Mouse (Mus musculus) midbrain, embryonic 16.5 days (tissue): ENCODE data around the gene Mllt10. TPM values are rescaled to one million over a fixed set of nuclear protein-coding genes. Genes with fewer than 3 reads are reported as not detected.
A peak's percentile ranks its signal among the peaks of the same experiment; 100 is the strongest.

Experiments
- ATAC-seq: fragments of 200-750 bp; cut with Nextera tagmentation; 2 replicates; pipeline ENCODE4 v1.8.0; 2017; ENCODE audit warnings: moderate TSS enrichment
- H3K27ac ChIP-seq: fragments of 300-500 bp; sonication (generic); 2 replicates; pipeline ENCODE4 v1.5.1; 2014; ENCODE audit warnings: mild to moderate bottlenecking, low read length, mixed read lengths
- H3K27me3 ChIP-seq: fragments of 300-500 bp; sonication (generic); 2 replicates; pipeline ENCODE4 v1.6.1; 2014; ENCODE audit warnings: low read depth, low read length, mixed read lengths; ENCODE audit not compliant: control insufficient read depth, insufficient read depth
- H3K36me3 ChIP-seq: fragments of 300-500 bp; sonication (generic); 2 replicates; pipeline ENCODE4 v1.6.1; 2014; ENCODE audit warnings: mild to moderate bottlenecking, low read length, moderate library complexity, mixed read lengths; ENCODE audit not compliant: control insufficient read depth, insufficient read depth
- H3K4me1 ChIP-seq: fragments of 300-500 bp; sonication (generic); 2 replicates; pipeline ENCODE4 v1.6.1; 2014; ENCODE audit warnings: mild to moderate bottlenecking, low read length, mixed read lengths; ENCODE audit not compliant: control insufficient read depth, insufficient read depth
- H3K4me2 ChIP-seq: fragments of 300-500 bp; sonication (generic); 2 replicates; pipeline ENCODE4 v1.6.1; 2014; ENCODE audit warnings: mild to moderate bottlenecking, low read length, mixed read lengths
- H3K4me3 ChIP-seq: fragments of 300-500 bp; sonication (generic); 2 replicates; pipeline ENCODE4 v1.5.1; 2014; ENCODE audit warnings: low read depth, mild to moderate bottlenecking, low read length, moderate library complexity, mixed read lengths
- H3K9ac ChIP-seq: fragments of 300-500 bp; sonication (generic); 2 replicates; pipeline ENCODE4 v1.6.1; 2014; ENCODE audit warnings: low read depth, low read length, mixed read lengths
- H3K9me3 ChIP-seq: fragments of 300-500 bp; sonication (generic); replicated peaks from 2 replicates; pipeline ENCODE4 v1.6.1; 2014; ENCODE audit warnings: mild to moderate bottlenecking, low read length, mixed read lengths; ENCODE audit not compliant: control insufficient read depth, poor library complexity, severe bottlenecking
- WGBS: fragments of 180-500 bp; shearing (Covaris S2); extraction: QIAGEN DNeasy Blood & Tissue Kit; methylation state at CpG from one replicate; pipeline ENCODE4 v1.1.7; 2014; 5-methylcytosine and 5-hydroxymethylcytosine counted together
- polyA plus RNA-seq: library from polyadenylated mRNA; unstranded; fragments of >200 nt; fragmentation: Nextera tagmentation; extraction: Ambion mirVana; gene quantifications from 2 replicates; pipeline ENCODE4 v1.2.1, GENCODE M21; 2015

Gene Mllt10
- polyA plus RNA-seq, 1 experiment from 2014 or later = 43.7 TPM

- WGBS = 0% methylated on average over 18 of the region's 18 CpGs
- Histone ChIP-seq H3K36me3 (no peaks in the 10 kb centered on the region), H3K27ac (peak overlapping the region; percentile 99), H3K9me3 (no peaks in the 10 kb centered on the region), H3K4me1 (peaks cover 17% of the 10 kb centered on the region), H3K9ac (peak overlapping the region; percentile 97), H3K27me3 (no peaks in the 10 kb centered on the region), H3K4me3 (peak overlapping the region; percentile 83), H3K4me2 (peak overlapping the region; percentile 91)
- peak; percentile 63 for ATAC-seq
Measured at GRCm38 (mm10) chr2:18063763-18064251, 8.8 kb downstream of the Mllt10 start.

DNA sequence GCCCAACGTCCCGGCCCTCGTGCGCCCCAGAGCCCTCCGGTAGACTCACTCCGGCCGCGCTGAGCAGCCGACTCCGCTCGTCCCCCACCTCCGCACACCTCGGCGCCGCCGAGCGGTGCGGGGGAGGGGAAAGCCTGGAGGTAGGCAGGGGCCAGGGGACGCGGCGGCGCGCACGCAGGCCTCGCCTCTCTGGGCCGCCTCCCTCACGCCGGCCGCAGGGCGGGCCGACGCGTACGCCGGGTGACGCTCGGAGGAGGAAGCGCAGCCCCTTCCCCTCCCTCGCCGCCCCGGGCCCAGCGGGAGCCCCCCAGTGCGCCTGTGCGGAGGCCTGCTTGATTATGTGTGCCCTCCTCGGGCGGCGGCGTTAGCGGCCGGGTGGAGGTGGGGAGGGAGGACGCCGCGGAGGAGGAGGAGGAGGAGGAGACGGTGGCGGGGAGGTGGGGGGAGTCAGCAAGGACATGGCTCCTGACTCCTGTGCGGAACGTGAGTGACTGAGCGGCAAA lies 9.4 kb downstream of the Mllt10 start:
- Histone ChIP-seq H3K9me3 (no peaks in the 10 kb centered on the region), H3K27ac (peak overlapping the region; percentile 99), H3K4me3 (peak overlapping the region; percentile 83), H3K9ac (peak overlapping the region; percentile 97), H3K36me3 (no peaks in the 10 kb centered on the region), H3K4me1 (peaks cover 14% of the 10 kb centered on the region), H3K27me3 (no peaks in the 10 kb centered on the region), H3K4me2 (peak overlapping the region; percentile 91)
- ATAC-seq = peak; percentile 97
- 0% methylated on average over 27 of the region's 58 CpGs for WGBS

DNA sequence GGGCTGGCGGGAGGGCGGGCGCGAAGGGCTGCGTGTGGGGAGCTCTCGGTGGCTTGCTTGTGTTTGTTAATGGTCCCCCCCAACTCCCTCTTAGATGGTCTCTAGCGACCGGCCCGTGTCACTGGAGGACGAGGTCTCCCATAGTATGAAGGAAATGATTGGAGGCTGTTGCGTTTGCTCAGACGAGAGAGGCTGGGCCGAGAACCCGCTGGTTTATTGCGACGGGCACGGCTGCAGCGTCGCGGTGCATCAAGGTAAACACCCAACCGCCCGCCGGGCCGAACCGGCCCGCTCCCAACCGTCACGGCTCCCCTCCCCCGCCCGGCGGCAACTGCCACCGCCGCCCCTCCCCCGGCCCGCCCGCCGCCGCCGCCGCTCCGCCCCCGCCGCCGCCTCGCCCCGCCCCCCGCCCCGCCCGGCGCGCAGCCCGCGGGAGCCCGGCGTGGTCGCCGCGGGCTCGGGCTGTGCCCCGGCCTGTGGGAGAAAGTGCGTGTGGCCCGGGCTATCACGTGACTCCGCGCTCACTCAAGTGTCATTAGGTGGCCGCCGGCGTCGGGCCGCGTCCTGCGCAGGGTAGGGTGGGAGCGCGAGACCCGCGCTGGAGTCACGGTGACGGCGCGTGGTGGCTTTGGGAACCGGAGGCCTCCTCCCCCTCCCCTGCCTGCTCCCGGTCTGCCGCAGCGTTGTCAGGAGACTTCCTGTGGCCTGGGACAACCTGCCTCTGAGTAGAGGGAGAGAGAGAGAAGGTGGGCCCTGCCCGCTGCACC lies 10.1 kb downstream of the Mllt10 start:
- H3K4me1 ChIP-seq = peaks cover 14% of the 10 kb centered on the region
- 0% methylated on average over 51 of the region's 85 CpGs for WGBS
- ATAC-seq = peak; percentile 66
- H3K9me3 ChIP-seq = no peaks in the 10 kb centered on the region
- peak overlapping the region; percentile 97 for H3K9ac ChIP-seq
- peak overlapping the region; percentile 83 for H3K4me3 ChIP-seq
- H3K27ac ChIP-seq = peak overlapping the region; percentile 99
- peak overlapping the region; percentile 81 for H3K4me2 ChIP-seq
- no peaks in the 10 kb centered on the region for H3K36me3 ChIP-seq
- no peaks in the 10 kb centered on the region for H3K27me3 ChIP-seq

GRCm38 (mm10) chr2:18065708-18066030 lies 10.6 kb downstream of the Mllt10 start:
- no peaks in the 10 kb centered on the region for H3K27me3 ChIP-seq
- no peaks in the 10 kb centered on the region for H3K9me3 ChIP-seq
- peaks cover 14% of the 10 kb centered on the region for H3K4me1 ChIP-seq
- ATAC-seq = no peak
- peak overlapping the region; percentile 97 for H3K9ac ChIP-seq
- peak overlapping the region; percentile 99 for H3K27ac ChIP-seq
- peak overlapping the region; percentile 81 for H3K4me2 ChIP-seq
- peak overlapping the region; percentile 83 for H3K4me3 ChIP-seq
- whole genome bisulfite sequencing = 4% methylated on average over 6 of the region's 6 CpGs
- H3K36me3 ChIP-seq = no peaks in the 10 kb centered on the region

- ATAC-seq = no peak
- H3K9me3 ChIP-seq = no peaks in the 10 kb centered on the region
- H3K4me3 ChIP-seq = no peak overlapping the region
- H3K9ac ChIP-seq = no peak overlapping the region
- no peaks in the 10 kb centered on the region for H3K27me3 ChIP-seq
- no peak overlapping the region for H3K27ac ChIP-seq
- H3K36me3 ChIP-seq = no peaks in the 10 kb centered on the region
- peaks cover 14% of the 10 kb centered on the region for H3K4me1 ChIP-seq
- H3K4me2 ChIP-seq = no peak overlapping the region
Measured at GRCm38 (mm10) chr2:18066436-18066835, 11.4 kb downstream of the Mllt10 start.

DNA sequence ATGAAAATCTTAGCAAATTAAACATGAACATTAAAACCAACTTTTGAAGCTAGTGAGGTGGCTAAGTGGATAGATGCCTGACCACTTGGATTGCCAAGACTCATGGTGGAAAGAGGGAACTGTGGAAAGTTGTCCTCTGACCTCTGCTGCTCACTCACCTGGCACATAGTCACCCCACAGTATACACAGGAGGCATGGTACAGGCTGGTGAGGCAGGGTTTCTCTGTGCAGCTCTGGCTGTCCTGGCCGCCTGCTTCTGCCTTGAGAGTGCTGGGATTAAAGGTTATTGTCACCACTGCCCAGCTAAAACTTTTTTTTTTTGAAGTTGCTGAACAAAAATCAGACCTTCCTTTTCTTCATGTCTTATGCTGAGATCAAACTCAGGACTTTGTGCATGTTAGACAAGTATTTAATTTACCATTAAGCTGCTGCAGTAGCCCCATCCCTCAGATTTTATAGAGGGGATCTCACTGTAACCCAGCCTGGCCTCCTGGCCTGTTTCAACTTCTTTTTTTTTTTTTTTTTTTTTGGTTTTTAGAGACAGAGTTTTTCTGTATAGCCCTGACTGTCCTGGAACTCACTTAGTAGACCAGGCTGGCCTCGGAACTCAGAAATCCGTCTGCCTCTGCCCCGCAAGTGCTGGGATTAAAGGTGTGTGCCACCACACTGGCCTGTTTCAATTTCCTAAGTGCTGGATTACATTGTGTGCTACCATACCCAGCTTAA lies 13.2 kb downstream of the Mllt10 start:
- H3K9me3 ChIP-seq = no peaks in the 10 kb centered on the region
- no peak overlapping the region for H3K4me3 ChIP-seq
- whole genome bisulfite sequencing = 80% methylated on average over 4 of the region's 4 CpGs
- no peaks in the 10 kb centered on the region for H3K36me3 ChIP-seq
- no peak for ATAC-seq
- H3K9ac ChIP-seq = no peak overlapping the region
- H3K27me3 ChIP-seq = no peaks in the 10 kb centered on the region
- peaks cover 14% of the 10 kb centered on the region for H3K4me1 ChIP-seq
- H3K4me2 ChIP-seq = no peak overlapping the region
- H3K27ac ChIP-seq = no peak overlapping the region

- no peaks in the 10 kb centered on the region for H3K36me3 ChIP-seq
Measured at GRCm38 (mm10) chr2:18071947-18072346, 16.9 kb downstream of the Mllt10 start.

DNA sequence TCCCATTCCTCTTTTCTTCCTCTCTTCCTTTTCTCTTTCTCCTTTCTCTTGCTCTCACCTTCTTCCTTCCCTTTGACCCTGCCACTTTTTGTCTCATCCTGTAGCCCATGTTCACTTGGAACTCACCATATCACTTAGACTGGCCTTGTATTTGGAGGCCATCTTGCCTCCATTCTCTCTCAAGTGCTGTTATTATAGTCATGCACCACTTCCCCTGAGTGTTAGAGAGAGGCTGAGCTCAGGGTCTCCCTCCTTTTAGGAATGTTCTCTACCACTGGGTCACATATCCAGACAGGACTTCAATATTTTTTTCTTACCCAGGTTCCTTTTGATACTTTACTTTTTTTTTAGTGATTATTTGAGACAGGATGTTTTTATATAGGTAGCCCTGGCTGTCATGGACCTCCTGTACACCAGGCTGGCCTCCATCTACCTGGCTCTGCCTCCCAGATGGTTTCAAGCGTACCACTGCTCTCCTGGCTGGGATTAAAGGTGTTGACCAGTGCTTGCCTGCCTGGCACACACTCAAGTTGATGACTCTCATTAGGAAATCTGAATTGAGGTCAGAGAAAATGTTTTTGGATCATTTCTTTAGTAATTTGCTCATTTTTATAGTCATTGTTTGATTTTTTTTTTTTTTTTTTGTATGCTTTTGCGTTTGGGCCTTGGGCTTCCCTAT lies 25.3 kb downstream of the Mllt10 start:
- H3K27ac ChIP-seq = no peak overlapping the region
- ATAC-seq = no peak
- no peaks in the 10 kb centered on the region for H3K27me3 ChIP-seq
- no peak overlapping the region for H3K4me3 ChIP-seq
- WGBS = 91% methylated on average over 2 of the region's 2 CpGs
- no peaks in the 10 kb centered on the region for H3K4me1 ChIP-seq
- H3K36me3 ChIP-seq = peaks cover 13% of the 10 kb centered on the region
- no peaks in the 10 kb centered on the region for H3K9me3 ChIP-seq
- H3K4me2 ChIP-seq = no peak overlapping the region
- no peak overlapping the region for H3K9ac ChIP-seq

More at GRCm38 (mm10) chr2:18071947-18072346, 16.9 kb downstream of the Mllt10 start:
- no peaks in the 10 kb centered on the region for H3K9me3 ChIP-seq
- H3K4me1 ChIP-seq = no peaks in the 10 kb centered on the region
- no peaks in the 10 kb centered on the region for H3K27me3 ChIP-seq
- no peak overlapping the region for H3K27ac ChIP-seq
- no peak overlapping the region for H3K4me3 ChIP-seq
- no peak overlapping the region for H3K4me2 ChIP-seq
- no peak overlapping the region for H3K9ac ChIP-seq
- 97% methylated on average over 2 of the region's 2 CpGs for WGBS
- ATAC-seq = no peak
